Mouse (Mus musculus) urinary bladder, adult 18-20 months (tissue): ENCODE measurements around the gene Urm1.
"Not testable (repeated sequence)": the region's sequence is repeated elsewhere in the genome, so short reads cannot be mapped to it uniquely, and the experiment has no call there.

Experiments
- DNase-seq, 2 experiments: peaks; one replicate each; pipeline ENCODE4 v3.0.0; 2022; ENCODE audit warnings: low spot score in 2 of 2, mixed read lengths in 2 of 2

Urm1 gene

DNA sequence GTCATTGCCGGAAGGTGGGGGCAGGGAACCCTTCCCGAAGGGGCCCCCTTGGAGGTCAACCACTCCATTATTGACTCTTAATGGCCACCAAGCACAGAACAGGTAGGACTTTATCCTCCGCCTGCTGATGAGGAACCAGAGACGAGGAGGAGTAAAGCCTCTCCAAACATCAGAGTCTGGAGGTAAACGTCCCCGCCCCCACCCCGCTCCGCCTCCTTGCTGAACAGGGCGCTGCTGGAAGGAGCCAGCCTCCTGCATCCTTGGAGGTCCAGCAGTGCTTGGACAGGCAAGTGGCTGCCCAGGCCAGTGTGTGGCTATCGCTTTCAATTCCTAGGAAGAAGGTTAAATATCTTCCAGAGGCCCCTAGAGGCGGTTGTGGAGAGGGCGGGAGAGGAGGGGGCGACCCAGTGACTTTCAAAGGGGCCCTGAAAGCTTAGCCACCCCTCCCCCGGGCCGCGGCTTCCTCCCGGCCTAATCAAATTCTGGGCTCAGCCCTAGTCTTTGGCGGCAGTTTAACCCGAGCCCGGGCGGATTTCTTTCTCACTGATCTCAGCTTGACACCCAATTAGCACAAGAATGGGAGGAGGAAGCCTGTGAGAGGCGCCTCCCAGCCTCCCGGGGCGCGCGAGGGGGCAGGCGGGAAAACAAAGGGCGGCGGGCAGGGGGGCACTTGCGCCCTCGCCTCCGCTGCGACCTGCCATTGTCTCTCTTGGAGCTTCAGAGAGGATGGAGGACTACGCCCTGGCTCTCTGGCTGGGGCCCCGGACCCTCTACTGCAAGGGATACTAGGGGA, at the start of gene Urm1:
Gene Urm1, plus strand, starts transcription at position 51 of the 793 bp plus-strand sequence.
- DNase-seq = peak in 1 of 2 experiments; percentile 55

DNA sequence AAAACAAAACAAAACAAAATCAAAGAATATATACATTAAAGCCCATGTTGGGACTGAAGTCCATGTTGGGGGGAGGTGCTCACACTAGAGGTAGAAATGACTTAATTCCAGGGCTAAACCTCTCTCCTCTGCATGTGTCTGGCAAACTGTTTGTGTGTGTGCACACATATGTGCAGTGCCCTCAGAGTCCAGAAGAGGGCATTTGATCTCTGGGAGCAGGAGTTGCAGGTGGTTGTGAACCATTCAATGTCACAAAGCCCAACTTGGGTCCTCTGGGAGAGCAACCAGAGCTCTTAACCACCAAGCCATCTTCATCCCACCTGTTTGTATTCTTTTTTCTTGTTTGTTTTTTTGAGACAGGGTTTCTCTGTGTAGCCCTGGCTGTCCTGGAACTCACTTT, 49.7 kb upstream of the Urm1 start:
- DNase-seq = no peak

DNA sequence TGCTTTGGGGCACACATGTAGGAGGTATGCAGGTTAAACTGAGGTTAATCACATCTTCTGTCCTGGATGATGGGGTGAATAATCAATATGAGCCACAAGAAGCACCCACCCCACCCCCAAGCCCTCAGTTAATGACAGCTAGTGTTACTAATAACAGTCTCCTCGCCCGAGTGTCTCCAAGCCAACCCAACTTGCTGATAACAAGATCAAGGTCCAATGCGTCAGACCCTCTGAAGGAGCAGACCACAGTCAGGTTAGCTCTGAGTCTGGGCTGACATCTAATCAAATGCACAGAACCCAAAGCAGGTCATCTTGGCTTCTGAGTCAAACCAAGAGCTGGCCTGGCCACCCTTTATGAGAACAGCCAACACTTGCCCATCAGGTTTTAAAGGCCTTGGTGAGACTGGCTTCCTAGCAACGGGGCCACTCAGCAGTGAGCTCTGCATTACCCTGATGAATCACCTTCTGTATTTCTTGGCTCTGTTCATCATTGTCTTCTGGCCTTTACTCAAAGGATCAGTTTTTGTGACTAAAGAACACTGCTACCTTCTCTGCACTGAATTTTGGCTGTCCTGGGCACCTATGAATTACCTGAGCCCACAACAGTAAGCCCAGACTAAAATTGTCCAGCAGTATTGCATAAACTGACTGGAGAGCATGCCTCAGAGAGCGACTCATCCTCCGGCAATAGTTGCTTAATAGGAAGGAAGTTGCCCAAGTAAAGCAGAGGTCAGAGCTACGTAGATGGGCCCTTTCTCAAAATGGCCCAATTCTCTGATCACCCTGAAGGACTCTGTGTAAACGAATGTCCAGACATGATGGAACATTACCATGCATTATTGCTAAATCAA, 48.0 kb upstream of the Urm1 start:
- peak in 1 of 2 experiments; percentile 52 for DNase-seq

DNA sequence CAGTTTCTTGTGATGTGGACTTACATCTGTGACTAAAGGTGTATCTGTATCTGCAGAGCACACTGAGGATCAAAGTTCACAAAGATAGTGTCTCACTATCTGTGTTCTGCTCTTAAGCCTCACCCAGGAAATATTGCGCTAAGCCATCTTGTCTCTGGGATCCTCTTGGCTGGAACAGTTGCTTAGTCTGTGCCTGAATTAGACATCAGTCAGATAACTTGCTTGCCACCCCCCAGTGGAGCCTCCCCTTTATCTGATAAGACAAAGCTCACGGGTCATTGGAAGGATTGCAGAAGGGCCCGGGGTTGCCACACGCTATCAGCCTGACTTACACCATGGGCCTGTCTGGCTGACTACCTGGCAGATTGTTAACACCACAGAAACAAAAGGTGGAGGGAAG, 46.6 kb upstream of the Urm1 start:
- no peak for DNase-seq

DNA sequence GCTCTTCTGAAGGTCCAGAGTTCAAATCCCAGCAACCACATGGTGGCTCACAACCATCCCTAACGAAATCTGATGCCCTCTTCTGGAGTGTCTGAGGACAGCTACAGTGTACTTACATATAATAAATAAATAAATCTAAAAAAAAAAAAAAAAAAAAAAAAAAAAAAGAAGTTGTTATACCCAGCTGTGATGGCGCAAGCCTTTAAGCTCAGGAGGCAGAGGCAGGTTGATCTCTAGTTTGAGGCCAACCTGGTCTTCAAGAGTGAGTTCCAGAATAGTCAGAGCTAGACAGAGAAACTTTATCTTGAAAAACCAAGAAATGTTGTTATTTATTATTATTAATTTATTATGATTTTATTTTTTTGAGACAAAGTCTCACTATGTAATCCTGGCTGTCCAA, 38.6 kb upstream of the Urm1 start:
- DNase-seq = not testable (repeated sequence)

DNA sequence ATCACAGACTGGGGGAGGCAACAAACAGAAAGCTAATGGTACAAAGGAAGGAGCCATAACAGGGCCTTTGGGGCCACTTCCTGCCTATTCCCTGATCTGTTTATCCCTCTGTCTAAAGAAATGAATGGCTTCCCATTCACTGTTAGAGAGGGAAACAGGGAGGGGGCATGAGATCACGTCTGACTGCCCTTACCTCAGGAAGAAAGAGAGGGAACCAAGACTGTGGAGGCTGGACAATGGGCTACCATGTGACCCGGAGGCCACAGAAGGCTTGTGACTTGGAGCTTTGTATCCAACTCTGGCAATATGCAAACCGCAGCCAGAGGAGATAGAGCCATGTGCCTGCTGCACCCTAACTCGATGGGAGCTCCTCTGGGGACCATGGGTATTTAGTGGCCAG, 35.6 kb upstream of the Urm1 start:
- no peak for DNase-seq

DNA sequence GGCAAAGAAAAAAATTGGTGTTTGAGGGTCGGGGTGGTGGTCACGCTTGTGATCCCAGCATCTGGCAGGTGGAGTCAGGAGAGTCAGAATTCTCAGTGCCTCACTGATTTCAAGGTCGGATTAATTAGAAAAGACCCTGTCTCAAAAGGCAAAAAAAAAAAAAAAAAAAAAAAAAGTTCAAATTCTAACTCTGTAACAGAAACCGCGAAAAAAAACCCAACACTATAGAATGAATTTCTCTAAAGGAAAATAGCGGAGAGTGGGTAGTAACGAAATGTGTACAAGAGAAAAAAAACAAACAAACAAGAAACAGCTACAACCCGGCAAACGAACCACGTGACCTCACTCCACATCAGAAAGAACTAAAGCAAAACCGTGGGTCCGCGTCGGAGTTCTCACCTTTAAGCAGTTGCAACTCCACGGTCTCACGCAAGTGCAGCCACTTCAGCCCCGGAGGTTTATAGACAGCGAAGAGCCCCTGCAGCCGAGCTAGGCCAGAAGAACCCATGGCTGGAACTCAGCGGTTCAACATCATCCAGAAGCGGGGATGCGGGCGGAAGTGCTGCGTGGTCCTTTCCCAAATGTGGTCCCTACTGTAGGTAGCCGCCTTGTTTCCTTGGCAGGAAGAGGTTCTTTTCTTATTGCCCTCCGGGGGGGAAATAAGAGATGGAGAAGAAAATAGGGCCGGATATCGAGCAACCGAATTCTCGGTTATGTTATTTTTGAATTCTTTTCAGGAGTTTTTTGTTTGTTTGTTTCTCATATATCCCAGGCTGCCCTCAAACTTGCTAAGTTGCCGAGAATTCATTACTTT, 32.6 kb upstream of the Urm1 start, which contains the start of gene Coq4:
Gene Coq4, plus strand, starts transcription at position 390 of the 814 bp plus-strand sequence.
- DNase-seq = peak; percentile 78 to 83

DNA sequence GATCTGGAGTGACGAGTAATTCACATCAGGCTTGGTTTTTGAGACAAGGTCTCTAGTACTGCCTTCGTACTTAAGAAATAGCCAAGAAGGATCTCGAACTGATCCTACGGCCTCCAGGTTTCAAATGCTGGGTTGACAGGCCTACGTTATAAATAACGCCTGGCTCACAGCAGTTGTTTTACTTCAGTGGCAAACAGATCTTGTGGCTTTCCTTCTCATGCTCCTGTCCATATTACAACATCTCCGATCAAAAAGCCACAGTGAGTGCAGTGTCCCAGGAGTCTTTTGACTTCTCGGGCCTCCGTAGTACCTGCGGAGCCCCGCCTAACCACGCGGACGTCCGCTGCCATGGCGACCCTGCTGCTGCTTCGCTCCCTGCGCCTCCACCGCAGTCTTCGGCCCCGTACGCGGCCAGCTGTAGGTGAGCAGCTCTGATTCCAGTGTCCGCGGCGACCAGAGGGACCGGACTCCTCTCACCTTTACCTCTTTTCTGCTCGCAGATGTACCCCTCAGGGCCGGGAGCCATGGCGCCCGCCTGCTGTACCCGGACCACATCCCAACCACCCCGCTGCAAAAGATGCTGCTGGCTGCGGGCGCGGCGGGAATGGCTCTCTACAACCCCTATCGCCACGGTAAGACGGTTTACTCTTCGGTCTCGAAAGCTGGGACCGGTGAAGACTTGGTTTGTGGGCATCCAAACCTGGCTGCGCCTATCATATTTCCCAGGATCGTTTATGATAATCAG, 31.8 kb upstream of the Urm1 start, which contains the start of gene Trub2:
Gene Trub2, minus strand, starts transcription at position 566 of the 745 bp plus-strand sequence.
- DNase-seq = peak; percentile 79

DNA sequence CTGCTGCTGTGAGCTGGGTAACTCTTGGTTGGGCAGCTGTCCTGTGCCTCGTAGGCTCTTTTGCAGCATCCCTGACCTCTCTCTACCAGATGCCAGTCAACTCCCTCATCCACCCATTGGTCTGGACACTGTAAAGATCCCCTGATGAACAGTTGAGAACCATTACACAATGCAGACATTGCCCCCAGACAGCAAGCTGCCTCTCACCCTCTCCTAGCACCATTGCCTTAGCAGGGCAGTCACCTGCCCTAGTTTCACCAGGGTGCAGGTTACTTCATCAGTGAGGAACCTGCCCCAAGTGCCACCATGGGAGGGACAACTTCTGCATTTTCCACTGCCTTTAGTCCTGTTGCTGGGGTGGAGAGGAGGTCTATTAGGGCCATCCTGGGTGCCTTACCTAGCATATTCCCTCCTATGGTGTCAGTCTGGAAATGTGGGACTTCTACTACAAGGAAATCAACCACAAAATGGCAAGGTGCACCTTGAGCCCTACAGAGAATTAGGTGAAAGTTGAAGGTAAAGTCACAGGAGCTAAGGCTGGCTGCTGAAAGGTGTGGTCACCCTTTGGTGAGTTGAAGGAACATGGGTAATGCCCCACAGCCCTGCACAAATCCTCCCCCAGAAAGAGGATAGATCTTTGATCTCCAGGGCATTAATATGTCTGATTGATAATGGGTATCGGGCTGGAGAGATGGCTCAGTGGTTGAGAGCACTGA, 26.9 kb upstream of the Urm1 start:
- no peak for DNase-seq

DNA sequence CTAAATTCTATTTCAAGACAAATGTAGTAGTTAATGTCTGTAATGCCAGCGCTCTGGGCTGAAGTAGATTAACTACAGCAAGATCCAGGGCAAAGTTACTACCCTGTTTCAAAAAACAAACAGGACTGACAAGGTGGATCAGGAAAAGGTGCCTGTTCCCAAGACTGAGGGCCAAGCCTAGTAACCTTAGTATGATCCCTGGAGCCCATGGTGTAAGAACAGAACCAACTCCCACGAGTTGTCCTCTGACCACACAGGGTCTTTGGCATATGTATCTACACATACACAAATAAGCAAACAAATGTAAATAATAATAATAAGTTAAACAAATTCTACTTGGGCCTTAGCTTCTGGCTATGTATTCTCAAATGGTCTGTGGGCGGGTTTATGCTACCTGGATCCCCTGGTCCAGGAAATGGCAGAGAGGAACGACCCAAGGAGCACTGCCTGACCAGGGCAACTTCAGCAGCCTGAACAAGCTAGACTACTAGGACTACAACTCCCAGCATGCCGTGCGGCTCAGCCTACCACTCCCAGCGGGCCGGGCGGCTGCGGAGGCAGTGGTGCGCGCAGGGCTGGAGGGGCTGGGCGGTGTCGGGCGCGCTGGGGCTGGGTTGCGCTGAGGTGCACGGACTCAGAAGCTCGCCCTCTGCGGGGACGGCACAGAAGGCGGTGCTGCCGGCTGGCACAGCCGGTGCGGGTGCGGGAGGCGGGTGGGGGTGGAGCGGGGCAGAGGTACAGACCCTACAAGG, 17.6 kb upstream of the Urm1 start, which contains the start of gene Slc27a4:
Gene Slc27a4, plus strand, starts transcription at position 560 of the 752 bp plus-strand sequence.
- peak; percentile 95 to 96 for DNase-seq

DNA sequence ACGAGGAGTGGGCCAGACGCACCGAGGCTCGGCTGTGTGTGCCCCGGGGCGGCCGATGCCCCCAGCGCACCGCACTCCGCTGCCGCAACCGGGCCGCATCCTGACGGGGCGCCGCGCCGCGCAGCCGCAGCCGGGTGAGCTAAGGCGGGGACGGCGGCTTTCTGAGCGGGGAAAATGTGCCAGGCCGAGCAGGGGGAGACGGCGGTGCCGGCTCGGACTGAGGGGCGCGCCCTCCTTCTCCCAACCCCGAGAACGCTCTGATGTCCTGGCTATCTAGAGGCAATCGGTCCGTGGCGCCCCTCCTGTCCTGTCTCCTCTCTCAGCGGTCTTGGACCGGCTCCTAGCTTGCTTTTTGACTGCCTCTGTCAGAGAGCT, 17.1 kb upstream of the Urm1 start:
- no peak for DNase-seq

DNA sequence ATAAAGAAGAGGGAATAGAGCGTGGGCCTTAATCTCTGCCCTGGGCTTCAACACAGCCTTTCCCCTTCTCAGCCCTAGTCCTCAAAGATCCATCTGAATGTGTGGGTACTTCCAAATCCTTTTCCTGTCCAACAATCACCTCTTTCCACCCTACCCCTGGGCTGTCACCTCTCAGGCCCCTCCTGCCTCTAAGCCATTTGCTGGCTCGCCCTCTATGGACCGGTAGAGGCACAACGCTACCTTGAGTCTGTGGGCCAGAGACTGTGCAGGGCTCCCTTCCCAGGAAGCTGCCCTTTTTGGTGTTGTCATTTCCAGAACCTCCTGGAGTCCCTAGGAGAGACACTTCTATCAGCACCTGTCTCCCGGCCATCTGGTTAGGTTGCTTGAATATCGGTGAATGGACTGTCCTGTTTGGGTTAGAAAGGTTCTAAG, 16.5 kb upstream of the Urm1 start:
- DNase-seq = peak in 1 of 2 experiments; percentile 28

DNA sequence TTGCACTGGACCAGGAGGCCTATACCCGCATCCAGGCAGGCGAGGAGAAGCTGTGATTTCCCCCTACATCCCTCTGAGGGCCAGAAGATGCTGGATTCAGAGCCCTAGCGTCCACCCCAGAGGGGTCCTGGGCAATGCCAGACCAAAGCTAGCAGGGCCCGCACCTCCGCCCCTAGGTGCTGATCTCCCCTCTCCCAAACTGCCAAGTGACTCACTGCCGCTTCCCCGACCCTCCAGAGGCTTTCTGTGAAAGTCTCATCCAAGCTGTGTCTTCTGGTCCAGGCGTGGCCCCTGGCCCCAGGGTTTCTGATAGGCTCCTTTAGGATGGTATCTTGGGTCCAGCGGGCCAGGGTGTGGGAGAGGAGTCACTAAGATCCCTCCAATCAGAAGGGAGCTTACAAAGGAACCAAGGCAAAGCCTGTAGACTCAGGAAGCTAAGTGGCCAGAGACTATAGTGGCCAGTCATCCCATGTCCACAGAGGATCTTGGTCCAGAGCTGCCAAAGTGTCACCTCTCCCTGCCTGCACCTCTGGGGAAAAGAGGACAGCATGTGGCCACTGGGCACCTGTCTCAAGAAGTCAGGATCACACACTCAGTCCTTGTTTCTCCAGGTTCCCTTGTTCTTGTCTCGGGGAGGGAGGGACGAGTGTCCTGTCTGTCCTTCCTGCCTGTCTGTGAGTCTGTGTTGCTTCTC, 4.0 kb upstream of the Urm1 start:
- no peak for DNase-seq

DNA sequence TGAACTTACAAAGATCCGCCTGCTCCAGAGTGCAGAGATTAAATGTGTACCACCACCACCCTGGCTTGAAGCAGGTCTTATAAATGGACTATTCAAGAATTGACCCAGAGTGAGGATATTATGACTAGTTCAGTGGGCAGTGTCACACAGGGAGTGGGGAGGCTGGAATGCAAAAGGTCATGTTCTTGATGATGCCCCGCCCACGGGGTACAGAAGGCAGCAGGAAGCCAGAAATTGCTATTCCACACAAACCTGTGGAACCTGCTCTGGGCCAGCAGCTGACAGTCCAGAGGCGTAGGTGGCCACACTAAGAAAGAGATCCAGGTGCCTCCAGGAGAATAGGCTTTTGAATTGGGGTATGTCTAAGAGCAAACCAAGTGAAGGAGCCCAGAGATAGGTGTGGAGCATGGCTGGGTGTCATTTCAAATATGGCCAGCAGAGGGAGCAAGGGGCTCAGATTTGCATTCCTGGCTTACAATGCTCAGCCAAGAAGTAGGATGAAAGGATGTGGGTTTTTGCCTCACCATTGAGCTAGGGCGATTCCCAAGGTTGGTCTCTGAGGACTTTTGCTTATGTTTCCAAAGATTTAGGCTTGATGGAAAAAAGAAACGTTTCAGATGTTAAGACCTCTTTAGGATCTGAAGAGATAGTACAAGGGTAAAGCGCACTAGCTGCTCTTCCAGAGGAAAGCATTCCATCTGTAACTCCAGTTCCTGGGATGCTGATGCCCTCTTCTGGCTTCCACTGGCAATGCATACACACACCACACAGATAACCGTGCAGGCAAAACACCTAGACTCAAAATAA, 2.2 kb upstream of the Urm1 start:
- DNase-seq = peak; percentile 56 to 66

DNA sequence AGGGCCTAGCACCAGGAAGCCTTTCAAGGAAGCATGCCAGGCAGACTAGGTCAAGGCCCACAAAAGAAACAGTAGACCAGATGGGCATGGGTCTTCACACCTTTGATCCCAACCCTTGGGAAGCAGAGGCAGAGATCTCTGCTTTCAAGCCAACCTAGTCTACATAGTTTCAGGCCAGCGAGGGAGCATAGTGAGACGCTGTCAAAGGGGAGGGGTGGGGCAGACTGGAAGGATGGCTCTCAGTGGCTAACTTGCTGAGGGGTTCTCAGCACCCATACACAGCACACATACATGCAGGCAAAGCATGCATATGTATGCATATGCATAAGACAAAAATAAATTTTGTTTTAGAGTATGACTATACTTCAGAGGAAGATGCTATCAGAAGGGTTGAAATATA, 512 bp upstream of the Urm1 start:
- DNase-seq = no peak

DNA sequence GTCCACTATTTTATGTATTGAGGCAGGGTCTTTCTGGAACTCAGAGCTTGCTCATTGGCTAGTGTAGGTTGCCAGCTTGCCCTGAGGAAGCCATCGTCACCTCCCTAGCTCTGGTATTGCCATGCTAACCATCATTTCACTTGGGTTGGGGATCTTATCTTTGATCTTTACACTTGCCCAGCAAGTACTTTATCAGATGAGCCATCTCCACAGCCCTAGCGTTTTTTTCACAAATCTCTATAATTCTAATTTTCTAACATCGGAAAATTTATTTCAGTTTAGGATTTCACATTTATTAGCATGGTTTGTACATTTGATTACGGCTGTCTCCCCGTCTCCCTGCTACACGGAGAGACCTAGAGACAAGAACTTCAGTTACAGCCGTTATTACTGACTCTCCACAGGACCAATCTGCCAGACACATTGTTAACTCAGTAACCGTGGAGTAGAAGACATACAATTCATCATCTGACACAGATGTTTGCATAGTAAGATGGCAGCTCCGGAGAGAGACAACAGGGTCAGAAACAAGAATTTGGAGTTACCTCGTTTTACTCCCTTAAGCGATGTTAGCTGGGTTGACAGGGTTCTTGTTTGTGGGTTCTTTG, 6.5 kb downstream of the Urm1 start:
- DNase-seq = no peak

DNA sequence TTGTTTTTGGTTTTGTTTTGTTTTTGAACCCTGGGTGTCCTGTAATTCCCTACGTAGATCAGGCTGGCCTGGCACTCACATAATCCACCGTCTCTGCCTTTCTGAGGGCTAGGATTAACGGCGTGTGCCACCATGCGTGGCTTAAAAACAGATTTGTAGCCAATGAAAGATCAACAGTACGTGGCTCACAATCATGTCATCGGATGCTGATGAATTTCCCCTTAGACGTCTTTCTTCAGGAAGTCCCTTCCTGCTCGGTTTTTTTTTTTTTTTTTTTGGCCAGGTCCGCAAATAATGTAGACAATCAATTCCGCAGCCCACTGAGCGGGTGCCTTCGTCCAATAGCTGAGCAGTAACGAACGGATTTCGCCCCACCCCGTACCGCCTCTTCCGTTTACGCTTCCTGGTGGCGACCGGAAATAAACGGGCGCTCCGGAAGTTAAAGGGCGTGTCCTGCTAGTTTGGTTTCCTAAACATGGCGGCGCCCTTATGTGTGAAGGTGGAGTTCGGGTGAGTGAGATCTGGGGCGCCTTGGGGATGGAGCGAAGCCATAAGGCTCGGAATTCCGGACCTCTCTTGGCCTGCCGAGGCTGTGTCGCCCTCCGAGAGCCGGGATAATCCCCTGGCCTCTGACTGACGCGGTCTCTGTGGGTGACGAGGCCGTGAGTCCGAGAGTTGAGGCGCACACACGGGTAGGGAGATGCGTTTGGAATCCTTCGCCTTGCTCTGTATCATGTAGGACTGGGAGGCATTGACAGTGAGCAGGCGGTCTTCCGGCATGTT, 7.2 kb downstream of the Urm1 start:
- DNase-seq = peak; percentile 83 to 95
